In genomic region chr11:97126645-97127468, GRCm38 (mm10) we compare ENCODE assay signal across 8 mouse cellular contexts. TPM values are rescaled to one million over a fixed set of nuclear protein-coding genes. Genes with fewer than 3 reads are reported as not detected.
DNase-seq lines count a peak whose midpoint lies in the region; ATAC-seq and TF ChIP-seq lines count a peak whose summit lies in the region.

No protein-coding gene starts in this region.

- H3K9me3 ChIP-seq in forebrain, embryonic 12.5 days: no peaks in the 10 kb centered on the region
- H3K9me3 ChIP-seq in liver, embryonic 14.5 days (ENCODE audit: control insufficient read depth, low read length): no peaks in the 10 kb centered on the region

- H3K4me3 ChIP-seq in C2C12 (ENCODE audit: insufficient read depth, poor library complexity, severe bottlenecking): peak overlapping the region; percentile 3
- H3K4me3 ChIP-seq in forebrain, embryonic 12.5 days (replicated peaks): peak overlapping the region; percentile 38
- H3K4me3 ChIP-seq in liver, embryonic 14.5 days (ENCODE audit: insufficient read depth in 1 of 2, low read depth in 2 of 2, low read length in 2 of 2): peak overlapping the region; percentile 51 to 60

- DNase-seq in R1 (ENCODE audit: low read depth, low spot score): peak; percentile 58
- DNase-seq in induced T-regulatory cell, adult 2 months (ENCODE audit: low read depth): peak; percentile 94
- DNase-seq in liver, embryonic 14.5 days (ENCODE audit: low read depth in 3 of 3, low spot score in 3 of 3): peak in 2 of 3 experiments; percentile 28 to 31
- DNase-seq in neural tube, embryonic 10.5 days (ENCODE audit: extremely low spot score, low spot score): peak; percentile 43
- peak; percentile 53 for DNase-seq in yolk sac, embryonic 10.5 days (ENCODE audit: low spot score)
- no peak for DNase-seq in left cerebral cortex, postnatal 10 days (ENCODE audit: extremely low spot score in 1 of 2, low spot score in 2 of 2)

- H3K9ac ChIP-seq in forebrain, embryonic 12.5 days: peak overlapping the region; percentile 38; the same call in 1 of the 2 replicates
- H3K9ac ChIP-seq in liver, embryonic 14.5 days (replicated peaks): peak overlapping the region; percentile 35

- 5% methylated on average over 32 of the region's 32 CpGs for WGBS in forebrain, embryonic 12.5 days
- 3% methylated on average over 32 of the region's 32 CpGs for WGBS in liver, embryonic 14.5 days (ENCODE audit: insufficient replicate concordance)

- peak; percentile 61; the same call in 1 of the 2 replicates for ATAC-seq in forebrain, embryonic 12.5 days (ENCODE audit: low FRiP score)
- ATAC-seq in liver, embryonic 14.5 days (ENCODE audit: insufficient read depth): peak; percentile 48; the same call in 1 of the 2 replicates

- H3K27me3 ChIP-seq in C2C12 (ENCODE audit: control insufficient read depth, insufficient read depth, insufficient read length): peaks cover 22% of the 10 kb centered on the region
- peaks cover 40% of the 10 kb centered on the region for H3K27me3 ChIP-seq in forebrain, embryonic 12.5 days
- H3K27me3 ChIP-seq in liver, embryonic 14.5 days (ENCODE audit: control insufficient read depth, insufficient read depth, low read length): no peaks in the 10 kb centered on the region

- H3K4me1 ChIP-seq in forebrain, embryonic 12.5 days: peaks cover 26% of the 10 kb centered on the region
- peaks cover 0 to 2% of the 10 kb centered on the region in 2 experiments; a peak in 2 of 4 replicates for H3K4me1 ChIP-seq in liver, embryonic 14.5 days (replicated peaks; ENCODE audit: control insufficient read depth in 2 of 2, insufficient read depth in 2 of 2, low read length in 1 of 2)

- no peaks in the 10 kb centered on the region for H3K79me2 ChIP-seq in C2C12 (ENCODE audit: control insufficient read depth, insufficient read depth)

- H3ac ChIP-seq in C2C12 (ENCODE audit: control insufficient read depth, insufficient read length, low read depth): no peak overlapping the region

- TF ChIP-seq EP300 in liver, embryonic 14.5 days (IDR thresholded peaks at IDR 0.05; ENCODE audit: low read depth): no peak

- H3K27ac ChIP-seq in forebrain, embryonic 12.5 days: no peak overlapping the region
- no peak overlapping the region for H3K27ac ChIP-seq in liver, embryonic 14.5 days

- H3K36me3 ChIP-seq in C2C12 (ENCODE audit: control insufficient read depth, insufficient read depth): no peaks in the 10 kb centered on the region
- H3K36me3 ChIP-seq in forebrain, embryonic 12.5 days (replicated peaks): no peaks in the 10 kb centered on the region
- H3K36me3 ChIP-seq in liver, embryonic 14.5 days (replicated peaks; ENCODE audit: control insufficient read depth, insufficient read depth, low read depth): no peaks in the 10 kb centered on the region

- no peaks in the 10 kb centered on the region for H3K79me3 ChIP-seq in C2C12 (ENCODE audit: low read depth)

- intact Hi-C loops in left cerebral cortex, postnatal 10 days (cut with DNase I): no loop called here

- no peak for TF ChIP-seq CTCF in C2C12 (IDR thresholded peaks at IDR 0.05; ENCODE audit: control insufficient read depth, insufficient read depth, insufficient read length)
- TF ChIP-seq CTCF in liver, embryonic 14.5 days (IDR thresholded peaks at IDR 0.05; ENCODE audit: low read depth): no peak

- H3K4me2 ChIP-seq in forebrain, embryonic 12.5 days: peak overlapping the region; percentile 71
- H3K4me2 ChIP-seq in liver, embryonic 14.5 days (ENCODE audit: low read depth): peak overlapping the region; percentile 78

TF ChIP-seq in C2C12, 6 proteins besides CTCF, POLR2A, EP300 and RAD21:
- TF ChIP-seq FOSL1 (IDR thresholded peaks at IDR 0.05; ENCODE audit: insufficient read depth, low read length, poor library complexity, severe bottlenecking) (no peak), USF1 (IDR thresholded peaks at IDR 0.05; ENCODE audit: low read depth) (no peak)
TF ChIP-seq in C2C12: peak in this region for 0.

RNA-seq across cellular contexts. Expression of gene Tbx21, which starts 11.7 kb away (rescaled TPM):
- polyA plus RNA-seq in C2C12 (2012; fragmentation: generic; extraction: Trizol): not detected
- polyA plus RNA-seq in forebrain, embryonic 12.5 days (2016; fragmentation: Nextera tagmentation; extraction: Ambion mirVana): 0.19 and 0.33 TPM in 2 replicates
- 0.02 and 0.05 TPM in 2 replicates for polyA plus RNA-seq in liver, embryonic 14.5 days (2012; rRNA removed)
- polyA plus RNA-seq in liver, embryonic 14.5 days (2014; fragmentation: Nextera tagmentation; extraction: Ambion mirVana): not detected in 2 replicates
- not detected for total RNA-seq in left cerebral cortex, postnatal 10 days (2021)

RNA-seq across cellular contexts. Expression of gene Tbkbp1, which starts 24.4 kb away (rescaled TPM):
- polyA plus RNA-seq in C2C12 (2012; fragmentation: generic; extraction: Trizol): 0.46 TPM
- 5.7 and 6.5 TPM in 2 replicates for polyA plus RNA-seq in forebrain, embryonic 12.5 days (2016; fragmentation: Nextera tagmentation; extraction: Ambion mirVana)
- 2.4 and 2.6 TPM in 2 replicates for polyA plus RNA-seq in liver, embryonic 14.5 days (2012; rRNA removed)
- polyA plus RNA-seq in liver, embryonic 14.5 days (2014; fragmentation: Nextera tagmentation; extraction: Ambion mirVana): 0.90 and 1.6 TPM in 2 replicates
- 10 to 100 TPM; 52.4 to 53.7 TPM for total RNA-seq in left cerebral cortex, postnatal 10 days (2021)

Comparison
In these comparisons a context has a peak if more than half of its experiments do, and no peak if none do; other contexts are left out.
1. H3K4me3 ChIP-seq: peak in every context shown above with its lines; median percentile 56 in liver, embryonic 14.5 days; 38 in forebrain, embryonic 12.5 days; 3 in C2C12.
2. DNase-seq: peak in R1 (single experiment), induced T-regulatory cell, adult 2 months (single experiment), liver, embryonic 14.5 days (2 of 3), neural tube, embryonic 10.5 days (single experiment) and yolk sac, embryonic 10.5 days (single experiment); none in left cerebral cortex, postnatal 10 days (0 of 2).